Mouse (Mus musculus) lung, embryonic 14.5 days (tissue): Measurements from ENCODE around the gene 9130023H24Rik. TPM values are rescaled to one million over a fixed set of nuclear protein-coding genes. Genes with fewer than 3 reads are reported as not detected.

ENCODE experiments used
- ATAC-seq: fragments of 200-750 bp; cut with Nextera tagmentation; 2 replicates; pipeline ENCODE4 v1.8.0; 2017; ENCODE audit warnings: mild to moderate bottlenecking, moderate TSS enrichment, moderate library complexity; ENCODE audit not compliant: insufficient read depth
- DNase-seq: peaks from one replicate; pipeline ENCODE4 v3.0.0-alpha.2; 2015
- H3K27ac ChIP-seq: fragments of 300-500 bp; sonication (generic); 2 replicates; pipeline ENCODE4 v1.5.1; 2014; ENCODE audit warnings: low read depth, mild to moderate bottlenecking, moderate library complexity
- H3K27me3 ChIP-seq: fragments of 300-500 bp; sonication (generic); 2 replicates; pipeline ENCODE4 v1.6.1; 2014; ENCODE audit warnings: low read length, control low read depth; ENCODE audit not compliant: insufficient read depth
- H3K36me3 ChIP-seq: fragments of 300-500 bp; sonication (generic); 2 replicates; pipeline ENCODE4 v1.6.1; 2014; ENCODE audit warnings: control low read depth; ENCODE audit not compliant: insufficient read depth
- H3K4me1 ChIP-seq: fragments of 300-500 bp; sonication (generic); 2 replicates; pipeline ENCODE4 v1.6.1; 2014; ENCODE audit warnings: antibody characterized with exemption, control low read depth; ENCODE audit not compliant: insufficient read depth
- H3K4me2 ChIP-seq: fragments of 300-500 bp; sonication (generic); 2 replicates; pipeline ENCODE4 v1.6.1; 2014; ENCODE audit warnings: mild to moderate bottlenecking
- H3K4me3 ChIP-seq: fragments of 300-500 bp; sonication (generic); 2 replicates; pipeline ENCODE4 v1.5.1; 2014; ENCODE audit warnings: low read depth, low read length
- H3K9ac ChIP-seq: fragments of 300-500 bp; sonication (generic); 2 replicates; pipeline ENCODE4 v1.6.1; 2014
- H3K9me3 ChIP-seq: fragments of 300-500 bp; sonication (generic); 2 replicates; pipeline ENCODE4 v1.6.1; 2016; ENCODE audit warnings: low read depth, low read length, control low read depth
- CTCF ChIP-seq: IDR thresholded peaks from 2 replicates; pipeline ENCODE4 v1.5.1; 2016; ENCODE audit warnings: antibody characterized with exemption, low read depth
- WGBS: fragments of 180-500 bp; shearing (Covaris S2); extraction: QIAGEN DNeasy Blood & Tissue Kit; methylation state at CpG from one replicate; pipeline ENCODE4 v1.1.7; 2014; 5-methylcytosine and 5-hydroxymethylcytosine counted together
- polyA plus RNA-seq: library from polyadenylated mRNA; unstranded; fragments of >200 nt; fragmentation: Nextera tagmentation; extraction: Ambion mirVana; gene quantifications from 2 replicates; pipeline ENCODE4 v1.2.1, GENCODE M21; 2014

Gene 9130023H24Rik
- polyA plus RNA-seq, 1 experiment from 2014 or later = 8.2 TPM

DNA sequence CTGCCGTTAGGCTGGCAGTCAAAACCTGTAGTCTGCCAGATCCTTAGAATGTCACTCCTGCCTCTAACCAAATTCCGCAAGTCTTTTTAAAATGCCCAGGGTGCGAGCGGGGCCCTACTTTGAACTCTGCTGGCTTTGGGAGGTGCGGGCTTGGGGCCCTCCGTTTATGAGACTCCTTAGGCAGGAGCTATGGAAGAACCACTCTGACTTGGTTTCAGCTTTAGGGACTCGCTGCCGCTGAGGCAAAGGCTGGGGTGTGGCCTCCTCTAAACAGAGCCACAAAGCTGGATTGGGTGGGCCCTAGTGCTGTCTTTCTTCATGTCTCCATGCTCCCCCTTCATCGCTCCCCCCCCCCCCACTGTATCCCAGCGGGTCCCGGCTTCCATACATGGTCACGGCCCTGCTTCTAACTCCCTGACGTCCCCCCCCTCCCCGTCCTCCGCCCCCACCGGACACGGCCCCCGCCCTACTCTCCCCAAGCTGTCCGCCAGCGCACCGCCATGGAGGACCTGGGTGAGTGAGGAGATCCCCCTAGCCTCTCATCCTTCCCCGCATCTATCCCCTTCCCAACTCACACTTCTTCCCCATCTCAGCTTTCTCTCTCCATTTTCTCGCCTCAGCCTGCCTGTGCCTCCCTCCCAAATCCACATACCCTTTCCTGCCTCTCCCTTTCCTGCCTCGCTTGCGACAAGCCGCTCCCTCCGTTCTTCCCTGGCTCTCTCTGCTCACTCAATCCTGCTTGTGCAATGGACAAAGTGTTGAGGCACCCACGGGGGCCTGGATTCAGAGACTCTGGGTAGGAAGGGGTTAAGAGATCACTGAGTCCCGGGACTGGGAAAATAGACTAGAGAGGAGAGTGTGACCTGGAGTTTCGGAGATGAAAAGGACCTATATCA is 8.9 kb upstream of the 9130023H24Rik start, which contains the start of gene Tgfb1i1:
Gene Tgfb1i1, plus strand, starts transcription at position 317 of the 896 bp plus-strand sequence.
- Histone ChIP-seq H3K4me3 (peak within 1 kb of the TSS; percentile 54), H3K4me1 (peaks cover 10% of the 10 kb centered on the region), H3K9me3 (no peaks in the 10 kb centered on the region), H3K36me3 (peaks cover 58% of the 10 kb centered on the region), H3K27ac (peak within 1 kb of the TSS; percentile 96), H3K4me2 (peak within 1 kb of the TSS; percentile 73), H3K27me3 (no peaks in the 10 kb centered on the region), H3K9ac (peak within 1 kb of the TSS; percentile 74)
- DNase-seq (peak; percentile 84), ATAC-seq (peak; percentile 92)
- TF ChIP-seq CTCF = no peak
- 2% methylated on average over 28 of the region's 30 CpGs for WGBS

DNA sequence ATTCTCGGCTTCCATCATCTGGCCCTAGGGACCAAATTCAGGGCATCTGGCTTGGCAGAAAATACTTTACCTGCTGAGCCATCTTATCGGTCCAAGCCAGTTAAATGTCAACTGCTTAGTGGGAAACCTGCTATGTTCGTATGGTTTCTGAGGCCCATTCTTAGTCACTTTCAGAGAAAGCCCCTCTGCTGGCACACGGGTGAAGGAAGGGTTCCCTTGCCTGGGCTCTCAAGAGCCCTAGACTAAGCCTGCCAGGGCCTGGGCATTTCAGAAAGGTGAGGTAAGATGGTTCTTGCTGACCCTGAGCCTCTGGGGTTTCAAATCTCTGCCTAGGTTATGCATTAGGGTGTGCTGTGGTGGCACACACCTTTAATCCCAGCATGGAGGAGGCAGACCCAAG is 7.7 kb upstream of the 9130023H24Rik start:
- Histone ChIP-seq H3K27ac (peak overlapping the region; percentile 96), H3K4me2 (peak overlapping the region; percentile 73)

DNA sequence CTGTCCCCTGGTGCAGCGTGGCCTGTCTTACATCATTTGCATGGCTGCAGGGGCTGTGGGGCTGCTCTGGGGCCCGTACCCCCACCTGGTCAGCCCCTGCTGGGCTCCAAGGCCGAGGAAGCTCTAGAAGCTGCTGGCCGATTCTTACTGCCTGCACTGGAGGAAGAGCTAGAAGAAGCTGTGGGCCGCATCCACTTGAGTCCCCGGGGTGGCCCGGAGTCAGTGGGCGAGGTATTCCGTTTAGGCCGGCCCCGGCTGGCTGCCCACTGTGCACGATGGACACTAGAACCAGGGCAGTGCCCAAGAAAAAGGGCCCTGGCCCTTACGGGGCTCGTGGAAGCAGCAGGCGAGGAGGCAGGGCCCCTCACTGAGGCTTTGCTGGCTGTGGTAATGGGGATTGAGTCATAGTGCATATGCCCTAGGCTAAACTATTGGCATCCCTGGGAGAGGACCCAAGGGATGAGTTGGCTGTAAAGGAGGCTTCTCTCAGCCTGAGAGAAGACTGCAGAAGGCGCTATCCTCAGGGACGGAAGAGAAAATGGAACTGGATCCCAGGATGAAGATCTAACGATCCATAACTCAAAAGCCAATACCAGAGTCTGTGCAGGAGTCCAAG is 6.7 kb upstream of the 9130023H24Rik start:
- Histone ChIP-seq H3K4me1 (peaks cover 10% of the 10 kb centered on the region), H3K9ac (no peak overlapping the region), H3K4me2 (no peak overlapping the region), H3K27ac (no peak overlapping the region), H3K27me3 (no peaks in the 10 kb centered on the region), H3K9me3 (no peaks in the 10 kb centered on the region), H3K36me3 (peaks cover 60% of the 10 kb centered on the region), H3K4me3 (no peak overlapping the region)
- ATAC-seq = no peak
- 87% methylated on average over 18 of the region's 18 CpGs for WGBS
- no peak for DNase-seq
- TF ChIP-seq CTCF = no peak

More for the DNA sequence above, 7.7 kb upstream of the 9130023H24Rik start:
- Histone ChIP-seq H3K4me3 (no peak overlapping the region), H3K9me3 (no peaks in the 10 kb centered on the region), H3K4me1 (peaks cover 9% of the 10 kb centered on the region), H3K9ac (peak overlapping the region; percentile 74; the same call in 1 of the 2 replicates), H3K27me3 (no peaks in the 10 kb centered on the region), H3K36me3 (peaks cover 59% of the 10 kb centered on the region)
- no peak for TF ChIP-seq CTCF
- ATAC-seq = no peak
- WGBS = 87% methylated on average over 4 of the region's 4 CpGs
- no peak for DNase-seq

DNA sequence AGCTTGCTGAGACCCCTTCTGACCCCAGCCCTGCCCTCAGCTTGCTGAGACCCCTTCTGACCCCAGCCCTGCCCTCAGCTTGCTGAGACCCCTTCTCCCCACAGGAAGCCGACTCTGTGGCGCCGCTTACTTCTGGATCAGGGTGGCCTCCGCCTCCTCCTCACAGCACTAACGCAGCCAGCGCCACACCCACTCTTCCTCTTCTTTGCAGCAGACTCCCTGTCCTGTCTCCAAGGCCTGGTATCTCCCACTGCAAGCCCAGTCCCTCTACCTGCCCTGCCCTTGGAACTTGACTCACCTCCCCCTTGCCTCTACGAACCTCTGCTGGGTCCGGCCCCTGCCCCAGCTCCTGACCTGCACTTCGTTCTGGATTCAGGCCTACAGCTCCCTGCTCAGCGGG is 6.1 kb upstream of the 9130023H24Rik start:
- no peak for DNase-seq
- no peak for ATAC-seq
- Histone ChIP-seq H3K27ac (no peak overlapping the region), H3K9ac (no peak overlapping the region), H3K4me1 (peaks cover 15% of the 10 kb centered on the region), H3K36me3 (peaks cover 57% of the 10 kb centered on the region), H3K4me3 (no peak overlapping the region), H3K9me3 (no peaks in the 10 kb centered on the region), H3K4me2 (no peak overlapping the region), H3K27me3 (no peaks in the 10 kb centered on the region)
- TF ChIP-seq CTCF = no peak
- WGBS = 66% methylated on average over 10 of the region's 10 CpGs

DNA sequence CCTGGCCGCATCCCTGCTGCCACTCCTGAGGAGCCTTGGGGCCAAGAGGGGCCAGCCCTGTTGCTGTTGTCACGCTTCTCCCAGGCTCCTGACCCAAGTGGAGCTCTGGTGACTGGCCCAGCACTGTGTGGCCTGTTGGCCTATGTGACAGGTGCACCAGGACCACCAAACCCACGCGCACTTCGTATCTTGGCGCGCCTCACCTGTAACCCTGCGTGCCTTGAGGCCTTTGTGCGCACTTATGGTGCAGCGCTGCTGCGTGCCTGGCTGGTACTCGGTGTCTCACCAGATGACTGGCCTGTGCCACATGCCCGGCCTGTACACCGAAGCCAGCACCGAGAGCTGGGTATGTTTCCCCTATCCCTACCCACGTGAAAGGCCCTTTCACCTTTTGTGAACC is 4.5 kb upstream of the 9130023H24Rik start:
- Histone ChIP-seq H3K27ac (no peak overlapping the region), H3K4me3 (no peak overlapping the region), H3K4me2 (no peak overlapping the region), H3K9ac (no peak overlapping the region), H3K36me3 (peaks cover 54% of the 10 kb centered on the region), H3K27me3 (no peaks in the 10 kb centered on the region), H3K9me3 (no peaks in the 10 kb centered on the region), H3K4me1 (peaks cover 15% of the 10 kb centered on the region)
- DNase-seq = no peak
- 93% methylated on average over 16 of the region's 16 CpGs for WGBS
- TF ChIP-seq CTCF = no peak
- no peak for ATAC-seq

DNA sequence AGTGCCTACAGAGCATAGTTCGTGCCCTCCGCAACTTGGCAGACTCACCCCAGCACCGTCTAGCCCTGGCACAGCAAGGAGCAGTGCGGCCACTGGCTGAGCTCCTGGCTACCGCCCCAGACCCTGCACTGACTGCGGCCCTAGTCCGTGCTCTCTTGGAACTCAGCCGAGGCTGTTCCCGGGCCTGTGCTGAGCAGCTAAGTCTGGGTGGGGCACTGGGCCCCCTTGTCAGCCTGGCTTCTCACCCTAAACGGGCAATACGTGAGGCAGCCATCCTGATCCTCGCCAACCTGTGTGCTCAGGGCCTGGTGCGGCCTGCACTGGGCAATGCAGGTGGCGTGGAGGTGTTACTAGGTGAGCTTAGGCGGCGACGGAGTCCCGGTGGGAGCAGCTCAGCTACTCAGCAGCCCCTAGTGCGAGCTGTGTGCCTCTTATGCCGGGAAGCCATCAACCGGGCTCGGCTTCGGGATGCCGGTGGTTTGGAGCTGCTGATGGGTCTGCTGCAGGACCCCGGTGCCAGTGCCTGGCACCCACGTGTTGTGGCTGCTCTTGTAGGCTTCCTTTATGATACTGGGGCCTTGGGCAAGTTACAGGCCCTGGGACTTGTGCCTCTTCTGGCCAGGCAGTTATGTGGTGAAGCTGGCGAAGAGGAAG is 2.4 kb upstream of the 9130023H24Rik start:
- no peaks in the 10 kb centered on the region for H3K27me3 ChIP-seq
- H3K9ac ChIP-seq = no peak overlapping the region; the same call in 1 of the 2 replicates
- ATAC-seq (no peak), DNase-seq (no peak)
- H3K9me3 ChIP-seq = no peaks in the 10 kb centered on the region
- peaks cover 8% of the 10 kb centered on the region for H3K4me1 ChIP-seq
- peaks cover 54% of the 10 kb centered on the region for H3K36me3 ChIP-seq
- no peak for TF ChIP-seq CTCF
- H3K4me3 ChIP-seq = no peak overlapping the region
- WGBS = 94% methylated on average over 27 of the region's 27 CpGs
- no peak overlapping the region for H3K4me2 ChIP-seq
- no peak overlapping the region for H3K27ac ChIP-seq

DNA sequence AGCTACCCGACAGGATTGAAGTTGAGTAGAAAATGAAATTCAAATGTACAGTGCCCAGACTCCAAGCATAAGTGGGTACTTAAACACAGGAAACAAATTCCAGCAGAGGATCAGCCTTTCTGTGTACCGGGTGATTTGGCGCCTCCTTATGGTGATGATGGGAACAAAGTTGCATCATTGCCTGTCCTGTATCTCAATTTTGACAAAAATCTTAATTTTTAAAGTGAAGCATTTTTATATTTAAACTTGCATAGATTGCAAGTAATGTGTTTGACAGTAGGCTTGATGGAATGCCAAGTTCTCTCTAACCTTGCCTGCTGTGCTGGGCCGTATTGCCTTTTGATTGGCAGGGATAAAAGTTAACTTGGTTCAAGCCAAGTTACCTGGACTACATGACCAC is 1.2 kb upstream of the 9130023H24Rik start:
- 17% methylated on average over 4 of the region's 4 CpGs for WGBS
- DNase-seq (peak; percentile 85), ATAC-seq (peak; percentile 20; the same call in 1 of the 2 replicates)
- Histone ChIP-seq H3K9ac (peak overlapping the region; percentile 52), H3K36me3 (peaks cover 42% of the 10 kb centered on the region), H3K4me1 (peaks cover 8% of the 10 kb centered on the region), H3K27me3 (no peaks in the 10 kb centered on the region), H3K4me2 (peak overlapping the region; percentile 84), H3K9me3 (no peaks in the 10 kb centered on the region), H3K27ac (peak overlapping the region; percentile 98), H3K4me3 (peak overlapping the region; percentile 73)
- TF ChIP-seq CTCF = peak; percentile 72
